Mouse (Mus musculus) neural tube, embryonic 11.5 days (tissue): ENCODE results near the gene Ncaph. TPM values are rescaled to one million over a fixed set of nuclear protein-coding genes. Genes with fewer than 3 reads are reported as not detected.

Experiments used
- ATAC-seq: fragments of 200-750 bp; cut with Nextera tagmentation; 2 replicates; pipeline ENCODE4 v1.8.0; 2017; ENCODE audit warnings: moderate number of reproducible peaks, mild to moderate bottlenecking, moderate TSS enrichment, moderate library complexity; ENCODE audit not compliant: insufficient read depth, low FRiP score, low TSS enrichment
- DNase-seq: peaks from one replicate; pipeline ENCODE4 v3.0.0-alpha.2; 2015; ENCODE audit warnings: low spot score
- H3K27ac ChIP-seq: fragments of 300-500 bp; sonication (generic); 2 replicates; pipeline ENCODE4 v1.5.1; 2014; ENCODE audit warnings: low read depth, mild to moderate bottlenecking, low read length
- H3K27me3 ChIP-seq: fragments of 300-500 bp; sonication (generic); 2 replicates; pipeline ENCODE4 v1.6.1; 2014; ENCODE audit warnings: mild to moderate bottlenecking, low read length, mixed read lengths; ENCODE audit not compliant: control insufficient read depth, insufficient read depth
- H3K36me3 ChIP-seq: fragments of 300-500 bp; sonication (generic); 2 replicates; pipeline ENCODE4 v1.6.1; 2014; ENCODE audit warnings: mild to moderate bottlenecking, low read length, moderate library complexity, mixed read lengths; ENCODE audit not compliant: control insufficient read depth, insufficient read depth
- H3K4me1 ChIP-seq: fragments of 300-500 bp; sonication (generic); 2 replicates; pipeline ENCODE4 v1.6.1; 2014; ENCODE audit warnings: low read length, mixed read lengths; ENCODE audit not compliant: control insufficient read depth, insufficient read depth
- H3K4me2 ChIP-seq: fragments of 300-500 bp; sonication (generic); 2 replicates; pipeline ENCODE4 v1.6.1; 2014; ENCODE audit warnings: low read depth, mild to moderate bottlenecking, moderate library complexity
- H3K4me3 ChIP-seq: fragments of 300-500 bp; sonication (generic); 2 replicates; pipeline ENCODE4 v1.5.1; 2014; ENCODE audit warnings: low read depth, low read length
- H3K9ac ChIP-seq: fragments of 300-500 bp; sonication (generic); 2 replicates; pipeline ENCODE4 v1.6.1; 2014; ENCODE audit warnings: mild to moderate bottlenecking, low read length
- H3K9me3 ChIP-seq: fragments of 300-500 bp; sonication (generic); 2 replicates; pipeline ENCODE4 v1.6.1; 2016; ENCODE audit warnings: low read length; ENCODE audit not compliant: control insufficient read depth
- WGBS: fragments of 180-500 bp; shearing (Covaris S2); extraction: QIAGEN DNeasy Blood & Tissue Kit; methylation state at CpG from one replicate; pipeline ENCODE4 v1.1.7; 2014; 5-methylcytosine and 5-hydroxymethylcytosine counted together
- polyA plus RNA-seq: library from polyadenylated mRNA; unstranded; fragments of >200 nt; fragmentation: Nextera tagmentation; extraction: Ambion mirVana; gene quantifications from 2 replicates; pipeline ENCODE4 v1.2.1, GENCODE M21; 2014

Ncaph gene
- polyA plus RNA-seq, 1 experiment from 2014 or later: 96.7 TPM

- DNase-seq: no peak
- Histone ChIP-seq H3K9me3 (no peaks in the 10 kb centered on the region), H3K4me2 (no peak overlapping the region), H3K36me3 (no peaks in the 10 kb centered on the region), H3K9ac (no peak overlapping the region), H3K4me3 (no peak overlapping the region), H3K27me3 (no peaks in the 10 kb centered on the region), H3K4me1 (peaks cover 4% of the 10 kb centered on the region; the same call in 1 of the 2 replicates), H3K27ac (no peak overlapping the region)
- no peak for ATAC-seq
- WGBS: 91% methylated on average over 2 of the region's 2 CpGs
Observed at GRCm38 (mm10) chr2:127074116-127074515, 59.6 kb downstream of the Ncaph start.

GRCm38 (mm10) chr2:127070879-127071278, 62.9 kb downstream of the Ncaph start:
- no peak overlapping the region for H3K27ac ChIP-seq
- no peaks in the 10 kb centered on the region for H3K27me3 ChIP-seq
- no peaks in the 10 kb centered on the region for H3K36me3 ChIP-seq
- 17% methylated on average over 9 of the region's 9 CpGs for WGBS
- H3K4me3 ChIP-seq: peak overlapping the region; percentile 64
- no peak for DNase-seq
- peak overlapping the region; percentile 81 for H3K9ac ChIP-seq
- peak; percentile 65 for ATAC-seq
- H3K4me2 ChIP-seq: peak overlapping the region; percentile 59
- peaks cover 4% of the 10 kb centered on the region; the same call in 1 of the 2 replicates for H3K4me1 ChIP-seq
- no peaks in the 10 kb centered on the region for H3K9me3 ChIP-seq

- peak within 1 kb of the TSS; percentile 64 for H3K4me3 ChIP-seq
- H3K4me2 ChIP-seq: peak within 1 kb of the TSS; percentile 59
- peak; percentile 93 for DNase-seq
- WGBS: under 1% methylated on average over 32 of the region's 32 CpGs
- peak within 1 kb of the TSS; percentile 81 for H3K9ac ChIP-seq
- H3K27me3 ChIP-seq: no peaks in the 10 kb centered on the region
- peaks cover 4% of the 10 kb centered on the region; the same call in 1 of the 2 replicates for H3K4me1 ChIP-seq
- peak; percentile 100 for ATAC-seq
- no peaks in the 10 kb centered on the region for H3K9me3 ChIP-seq
- no peak within 1 kb of the TSS for H3K27ac ChIP-seq
- H3K36me3 ChIP-seq: no peaks in the 10 kb centered on the region
Observed at GRCm38 (mm10) chr2:127070435-127070841, 63.3 kb downstream of the Ncaph start, which contains the start of gene Blvra. TSS of gene Blvra (plus strand) at chr2:127070665.

DNA sequence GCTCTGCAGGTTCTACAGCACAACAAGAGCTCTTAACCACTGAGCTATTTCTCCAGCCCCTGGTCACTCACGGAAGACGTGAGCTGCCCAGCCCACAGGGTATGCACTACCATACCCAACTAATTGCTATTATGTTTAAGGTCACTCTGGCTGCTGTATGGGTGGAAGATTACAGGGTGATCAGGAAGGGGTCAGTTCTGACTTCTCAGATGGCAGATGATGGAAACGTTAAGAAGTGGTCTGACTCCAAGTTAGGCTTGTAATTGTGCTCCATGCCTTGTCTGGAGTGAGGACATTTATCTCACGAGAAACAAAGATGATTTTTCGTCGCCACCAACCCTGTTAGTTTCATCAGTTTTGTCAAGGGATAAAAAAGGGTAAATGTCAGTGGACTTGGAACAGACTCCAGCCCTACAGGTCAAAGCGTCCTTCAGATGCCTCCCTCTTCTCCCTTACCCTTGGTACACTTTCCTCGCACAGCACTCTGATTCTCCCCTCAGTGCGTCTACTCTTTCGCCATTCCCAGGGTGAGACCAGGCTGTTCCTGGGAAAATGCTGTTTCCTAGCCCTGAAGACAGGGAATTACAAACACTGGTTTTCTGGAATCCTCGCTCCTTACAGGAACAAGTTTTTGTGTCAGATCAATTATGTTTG, 63.8 kb downstream of the Ncaph start:
- H3K4me3 ChIP-seq: peak overlapping the region; percentile 64
- H3K27ac ChIP-seq: no peak overlapping the region
- no peaks in the 10 kb centered on the region for H3K9me3 ChIP-seq
- H3K36me3 ChIP-seq: no peaks in the 10 kb centered on the region
- 23% methylated on average over 11 of the region's 11 CpGs for WGBS
- H3K4me1 ChIP-seq: peaks cover 4% of the 10 kb centered on the region; the same call in 1 of the 2 replicates
- peak overlapping the region; percentile 81 for H3K9ac ChIP-seq
- H3K4me2 ChIP-seq: peak overlapping the region; percentile 59
- no peak for DNase-seq
- no peaks in the 10 kb centered on the region for H3K27me3 ChIP-seq
- ATAC-seq: no peak; the same call in 1 of the 2 replicates

GRCm38 (mm10) chr2:127068806-127069205, 64.9 kb downstream of the Ncaph start:
- no peaks in the 10 kb centered on the region for H3K36me3 ChIP-seq
- peaks cover 4% of the 10 kb centered on the region; the same call in 1 of the 2 replicates for H3K4me1 ChIP-seq
- 76% methylated on average over 7 of the region's 7 CpGs for WGBS
- no peak overlapping the region for H3K9ac ChIP-seq
- ATAC-seq (no peak), DNase-seq (no peak)
- no peak overlapping the region for H3K4me2 ChIP-seq
- no peaks in the 10 kb centered on the region for H3K27me3 ChIP-seq
- H3K9me3 ChIP-seq: no peaks in the 10 kb centered on the region
- H3K27ac ChIP-seq: no peak overlapping the region
- H3K4me3 ChIP-seq: no peak overlapping the region

DNA sequence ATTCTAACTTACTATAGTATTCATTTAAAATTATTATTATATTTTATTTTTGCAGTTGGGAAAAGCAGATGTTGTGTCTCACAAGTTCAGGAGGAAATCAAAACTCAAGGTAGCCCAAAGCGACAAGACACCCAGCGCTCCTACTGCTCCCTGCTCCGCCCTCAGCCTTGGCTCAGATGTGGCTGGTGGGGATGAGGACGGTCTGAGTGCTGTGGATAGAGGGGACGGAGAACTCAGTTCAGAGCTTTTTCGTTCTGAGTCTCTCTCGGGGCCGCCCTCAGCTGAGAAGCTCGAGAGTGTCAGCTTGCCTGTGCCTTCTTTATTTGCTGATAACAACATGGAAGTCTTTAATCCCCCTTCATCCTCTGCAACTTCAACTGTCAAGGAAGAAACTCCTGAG, 72.3 kb downstream of the Ncaph start:
- no peak overlapping the region for H3K4me3 ChIP-seq
- WGBS: 94% methylated on average over 9 of the region's 9 CpGs
- H3K9ac ChIP-seq: no peak overlapping the region
- H3K4me2 ChIP-seq: no peak overlapping the region
- no peaks in the 10 kb centered on the region for H3K9me3 ChIP-seq
- H3K36me3 ChIP-seq: peaks cover 6% of the 10 kb centered on the region; the same call in 1 of the 2 replicates
- DNase-seq (no peak), ATAC-seq (no peak)
- no peaks in the 10 kb centered on the region for H3K27me3 ChIP-seq
- H3K27ac ChIP-seq: no peak overlapping the region
- no peaks in the 10 kb centered on the region for H3K4me1 ChIP-seq

Other genes with a start within 250 kb of the Ncaph start
- gene Sppl2a, start 200.7 kb downstream of the Ncaph start, polyA plus RNA-seq: 33.6 and 34.5 TPM in 2 replicates
- 9.0 and 10.7 TPM in 2 replicates for gene Ap4e1, start 125.2 kb downstream of the Ncaph start, polyA plus RNA-seq
- gene Blvra, start 63.3 kb downstream of the Ncaph start, polyA plus RNA-seq: 19.8 and 20.0 TPM in 2 replicates
- gene Itpripl1, start 9.5 kb upstream of the Ncaph start, polyA plus RNA-seq: 15.6 and 15.7 TPM in 2 replicates
- gene 1810024B03Rik, start 74.3 kb upstream of the Ncaph start, polyA plus RNA-seq: 1.9 and 4.0 TPM in 2 replicates
- gene Snrnp200, start 74.4 kb upstream of the Ncaph start, polyA plus RNA-seq: 100 and 110 TPM in 2 replicates
- 58.8 and 72.2 TPM in 2 replicates for gene Ciao1, start 113.9 kb upstream of the Ncaph start, polyA plus RNA-seq
- 27.4 and 30.4 TPM in 2 replicates for gene Tmem127, start 114.0 kb upstream of the Ncaph start, polyA plus RNA-seq
- gene Stard7, start 136.3 kb upstream of the Ncaph start, polyA plus RNA-seq: 80.2 and 84.7 TPM in 2 replicates
- gene Dusp2, start 202.2 kb upstream of the Ncaph start, polyA plus RNA-seq: 7.0 TPM in 2 replicates
- not detected in 2 replicates for gene Astl, start 204.7 kb upstream of the Ncaph start, polyA plus RNA-seq
- gene Adra2b, start 229.3 kb upstream of the Ncaph start, polyA plus RNA-seq: 2.0 and 2.8 TPM in 2 replicates